Mouse (Mus musculus) granulocyte monocyte progenitor cell, adult 5-6 weeks (primary cell): ENCODE results near the gene Rsl1. TPM values are rescaled to one million over a fixed set of nuclear protein-coding genes. Genes with fewer than 3 reads are reported as not detected.
"Not testable (repeated sequence)": the region's sequence is repeated elsewhere in the genome, so short reads cannot be mapped to it uniquely, and the experiment has no call there.

Experiments used
- ATAC-seq: replicated peaks from 2 replicates; pipeline ENCODE4 v1.8.0; 2016; ENCODE audit warnings: mild to moderate bottlenecking, moderate TSS enrichment, inconsistent platforms; ENCODE audit not compliant: poor library complexity, severe bottlenecking
- total RNA-seq, 2 experiments: library from RNA; stranded (forward) in 1 of 2; stranded (reverse) in 1 of 2; fragments of 200-712, 200-1000 nt in 1 of 2; fragments of >200 nt in 1 of 2; fragmentation: Nextera tagmentation in 1 of 2; gene quantifications; 2 replicates each; pipeline ENCODE4 v1.2.3; 2014 to 2017

The Rsl1 gene
- total RNA-seq (2014; fragmentation: Nextera tagmentation) (3.7 and 6.4 TPM in 2 replicates), total RNA-seq (2017) (5.6 and 6.6 TPM in 2 replicates)

GRCm38 (mm10) chr13:67172991-67173722, at the start of gene Rsl1:
Rsl1 (plus strand) TSS chr13:67173182.
- peak; percentile 96 for ATAC-seq

- ATAC-seq: no peak
These were observed 48.5 kb upstream of the Rsl1 start for GRCm38 (mm10) chr13:67124460-67124859.

DNA sequence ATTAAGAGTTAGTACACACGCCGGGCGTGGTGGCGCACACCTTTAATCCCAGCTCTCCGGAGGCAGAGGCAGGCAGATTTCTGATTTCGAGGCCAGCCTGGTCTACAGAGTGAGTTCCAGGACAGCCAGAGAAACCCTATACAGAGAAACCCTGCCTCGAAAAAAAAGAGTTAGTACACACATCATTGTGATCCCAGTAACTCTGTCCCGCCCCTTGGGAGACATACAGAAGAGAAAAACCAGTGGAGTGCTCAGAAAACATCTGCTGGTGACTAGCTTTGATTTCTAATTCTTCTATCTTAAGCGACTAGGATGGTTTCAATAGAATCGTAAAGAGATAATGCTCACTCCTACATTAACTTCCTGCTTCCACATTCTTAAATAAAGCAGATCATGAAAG, 45.5 kb upstream of the Rsl1 start:
- not testable (repeated sequence) for ATAC-seq

DNA sequence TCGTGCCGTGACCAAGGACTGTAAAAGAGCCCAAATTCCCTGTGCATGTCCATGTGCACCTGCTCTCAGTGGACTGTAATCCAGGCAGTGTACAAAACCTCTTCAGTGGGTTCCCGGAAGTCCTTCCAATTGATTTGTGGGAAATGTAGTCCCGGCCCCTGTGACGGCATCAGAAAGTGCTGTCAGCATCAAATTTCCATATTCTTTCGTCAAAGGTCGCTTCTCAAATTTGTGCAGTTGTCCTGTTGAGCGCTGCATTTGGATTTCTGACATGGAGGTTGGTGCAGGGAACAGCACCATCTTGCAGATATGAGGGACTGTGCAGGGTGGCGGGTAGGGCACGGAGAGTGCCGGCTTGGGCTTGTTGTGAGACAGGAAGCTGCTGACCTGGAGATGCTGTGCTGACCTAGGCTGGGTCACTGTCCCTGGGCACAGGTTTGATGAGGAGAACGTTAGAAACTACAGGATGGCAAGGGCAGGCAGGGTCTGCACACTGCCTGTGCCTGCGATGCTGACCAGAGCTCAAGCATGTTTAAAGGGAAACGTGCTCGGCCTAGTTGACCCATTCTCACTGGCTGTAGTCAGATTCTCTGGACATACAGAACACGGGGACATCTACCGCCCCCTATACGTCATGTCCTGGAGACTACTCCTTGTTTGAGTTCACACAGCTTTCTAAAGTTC, 44.8 kb upstream of the Rsl1 start:
- peak; percentile 97 for ATAC-seq

GRCm38 (mm10) chr13:67166122-67166521, 6.9 kb upstream of the Rsl1 start:
- ATAC-seq: peak; percentile 58

DNA sequence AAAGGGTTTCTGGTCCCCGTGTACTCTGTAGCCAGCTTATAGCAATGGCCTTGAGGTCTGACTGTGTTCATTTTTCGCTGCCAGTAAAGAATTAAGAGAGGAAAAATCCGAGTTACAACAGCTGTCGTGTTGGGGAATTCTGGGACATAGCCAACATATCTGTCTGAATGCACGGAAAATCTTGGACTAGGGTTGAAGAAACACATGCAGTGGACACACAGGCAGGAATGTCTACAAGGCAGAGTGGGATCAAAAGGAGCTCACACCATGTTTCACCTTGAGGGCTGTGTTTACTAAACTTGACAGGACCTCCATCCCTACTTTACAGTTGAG, 707 bp downstream of the Rsl1 start:
- no peak for ATAC-seq

GRCm38 (mm10) chr13:67194340-67194894, 21.4 kb downstream of the Rsl1 start, which contains the start of gene Zfp455:
Zfp455 (plus strand) TSS chr13:67194506.
- ATAC-seq: peak; percentile 98

GRCm38 (mm10) chr13:67201656-67202055, 28.7 kb downstream of the Rsl1 start:
- ATAC-seq: no peak

DNA sequence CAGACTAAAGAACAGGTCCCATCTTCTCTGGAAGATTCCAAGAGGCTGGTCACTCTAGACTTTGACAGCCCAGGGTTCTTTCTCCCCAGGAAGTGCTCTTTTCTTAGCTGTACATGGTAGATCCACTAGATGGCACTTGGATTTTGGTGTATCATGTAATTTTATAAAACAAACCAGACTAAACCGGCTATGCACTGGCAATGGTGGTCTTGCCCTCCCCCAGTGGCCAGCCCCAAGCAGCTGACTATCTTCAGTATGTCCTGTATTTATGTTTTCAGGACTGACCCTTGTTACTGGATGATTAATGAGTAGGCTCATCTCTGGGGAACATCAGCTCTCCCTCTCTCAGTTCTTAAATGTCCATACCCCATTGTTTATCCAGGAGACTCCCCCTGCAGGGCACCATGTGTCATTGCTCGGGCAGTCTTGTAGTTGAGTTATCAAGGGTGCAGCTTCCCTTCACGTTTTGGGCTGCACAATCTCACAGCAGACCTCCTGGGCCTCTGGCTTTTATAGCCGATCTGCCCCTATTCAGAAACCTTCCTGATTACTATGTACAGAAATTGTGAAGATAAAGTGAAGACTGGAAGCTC, 41.1 kb downstream of the Rsl1 start:
- ATAC-seq: peak; percentile 85

Other genes with a start within 250 kb of the Rsl1 start
- gene Zfp712, start 112.0 kb upstream of the Rsl1 start, total RNA-seq (2014; fragmentation: Nextera tagmentation): 3.4 and 3.9 TPM in 2 replicates
- 2.2 and 5.0 TPM in 2 replicates for gene Zfp712, start 112.0 kb upstream of the Rsl1 start, total RNA-seq (2017)
- gene Zfp708, start 75.2 kb upstream of the Rsl1 start, total RNA-seq (2014; fragmentation: Nextera tagmentation): 0.37 and 4.0 TPM in 2 replicates
- 1.8 and 2.9 TPM in 2 replicates for gene Zfp708, start 75.2 kb upstream of the Rsl1 start, total RNA-seq (2017)
- 0.36 and 12.7 TPM in 2 replicates for gene Gm28557, start 64.6 kb upstream of the Rsl1 start, total RNA-seq (2014; fragmentation: Nextera tagmentation)
- gene Gm28557, start 64.6 kb upstream of the Rsl1 start, total RNA-seq (2017): 1.4 and 3.2 TPM in 2 replicates
- gene Rslcan18, start 56.9 kb upstream of the Rsl1 start, total RNA-seq (2014; fragmentation: Nextera tagmentation): 2.4 TPM in 1 of 2 replicates, not detected in the other
- 1.8 TPM in 1 of 2 replicates, not detected in the other for gene Rslcan18, start 56.9 kb upstream of the Rsl1 start, total RNA-seq (2017)
- gene Zfp759, start 51.5 kb upstream of the Rsl1 start, total RNA-seq (2014; fragmentation: Nextera tagmentation): 3.4 and 4.0 TPM in 2 replicates
- 8.4 and 13.4 TPM in 2 replicates for gene Zfp759, start 51.5 kb upstream of the Rsl1 start, total RNA-seq (2017)
- gene Zfp455, start 21.3 kb downstream of the Rsl1 start, total RNA-seq (2014; fragmentation: Nextera tagmentation): 6.7 and 8.0 TPM in 2 replicates
- gene Zfp455, start 21.3 kb downstream of the Rsl1 start, total RNA-seq (2017): 1.9 and 3.0 TPM in 2 replicates
- 5.1 and 10.4 TPM in 2 replicates for gene Zfp458, start 105.3 kb downstream of the Rsl1 start, total RNA-seq (2014; fragmentation: Nextera tagmentation)
- 2.1 and 5.2 TPM in 2 replicates for gene Zfp458, start 105.3 kb downstream of the Rsl1 start, total RNA-seq (2017)
- 1.3 and 5.7 TPM in 2 replicates for gene Zfp457, start 133.3 kb downstream of the Rsl1 start, total RNA-seq (2014; fragmentation: Nextera tagmentation)
- 1.7 and 1.8 TPM in 2 replicates for gene Zfp457, start 133.3 kb downstream of the Rsl1 start, total RNA-seq (2017)
- gene Zfp595, start 159.4 kb downstream of the Rsl1 start, total RNA-seq (2014; fragmentation: Nextera tagmentation): 6.9 and 10.0 TPM in 2 replicates
- 4.4 and 8.9 TPM in 2 replicates for gene Zfp595, start 159.4 kb downstream of the Rsl1 start, total RNA-seq (2017)
- 4.3 TPM in 1 of 2 replicates, not detected in the other for gene Gm28044, start 187.4 kb downstream of the Rsl1 start, total RNA-seq (2014; fragmentation: Nextera tagmentation)
- gene Gm28044, start 187.4 kb downstream of the Rsl1 start, total RNA-seq (2017): 8.4 and 31.0 TPM in 2 replicates
- gene Zfp953, start 187.4 kb downstream of the Rsl1 start, total RNA-seq (2014; fragmentation: Nextera tagmentation): 4.5 and 9.2 TPM in 2 replicates
- gene Zfp953, start 187.4 kb downstream of the Rsl1 start, total RNA-seq (2017): 6.3 and 9.2 TPM in 2 replicates
- 6.1 TPM in 1 of 2 replicates, not detected in the other for gene Gm28041, start 202.6 kb downstream of the Rsl1 start, total RNA-seq (2014; fragmentation: Nextera tagmentation)
- not detected in 2 replicates for gene Gm28041, start 202.6 kb downstream of the Rsl1 start, total RNA-seq (2017)
- 4.1 and 6.3 TPM in 2 replicates for gene Zfp456, start 202.6 kb downstream of the Rsl1 start, total RNA-seq (2014; fragmentation: Nextera tagmentation)
- 1.8 and 5.7 TPM in 2 replicates for gene Zfp456, start 202.6 kb downstream of the Rsl1 start, total RNA-seq (2017)
- 5.4 and 15.3 TPM in 2 replicates for gene Zfp429, start 226.6 kb downstream of the Rsl1 start, total RNA-seq (2014; fragmentation: Nextera tagmentation)
- gene Zfp429, start 226.6 kb downstream of the Rsl1 start, total RNA-seq (2017): 5.6 and 6.1 TPM in 2 replicates
- gene Zfp459, start 248.2 kb downstream of the Rsl1 start, total RNA-seq (2014; fragmentation: Nextera tagmentation): 0.60 and 1.1 TPM in 2 replicates
- gene Zfp459, start 248.2 kb downstream of the Rsl1 start, total RNA-seq (2017): 0.86 and 0.88 TPM in 2 replicates